Mouse (Mus musculus): Measurements from ENCODE around the gene Krt5.

- TF ChIP-seq POLR2A (IDR thresholded peaks at IDR 0.05; ENCODE audit: insufficient read depth, low read depth, low read length) (no peak), CTCF (IDR thresholded peaks at IDR 0.05; ENCODE audit: insufficient read depth, low read depth, low read length) (no peak)
Observed at GRCm38 (mm10) chr15:101675978-101676377, 36.7 kb downstream of the Krt5 start.
